Mouse (Mus musculus) brain, adult 2 months (tissue): Measurements from ENCODE around the gene Jmjd6.

Source experiments
- DNase-seq: peaks from one replicate; pipeline ENCODE4 v3.0.0; 2011; ENCODE audit warnings: low read depth, low spot score

Gene Jmjd6

DNA sequence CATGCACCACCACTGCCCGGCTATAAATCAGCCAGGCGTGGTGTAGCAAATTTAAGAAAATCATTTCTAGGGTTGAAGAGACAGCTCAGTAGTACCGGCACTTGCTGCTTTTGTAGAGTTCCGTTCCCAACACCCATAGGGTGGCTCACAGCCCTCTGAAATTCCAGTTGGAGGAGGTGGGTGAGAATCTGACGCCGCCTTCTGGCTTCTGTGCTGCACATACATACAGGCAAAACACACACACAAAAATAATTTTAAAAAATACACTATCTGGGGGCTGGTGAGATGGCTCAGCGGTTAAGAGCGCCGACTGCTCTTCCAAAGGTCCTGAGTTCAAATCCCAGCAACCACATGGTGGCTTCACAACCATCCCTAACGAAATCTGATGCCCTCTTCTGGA is 19.4 kb downstream of the Jmjd6 start:
- DNase-seq = peak; percentile 77

DNA sequence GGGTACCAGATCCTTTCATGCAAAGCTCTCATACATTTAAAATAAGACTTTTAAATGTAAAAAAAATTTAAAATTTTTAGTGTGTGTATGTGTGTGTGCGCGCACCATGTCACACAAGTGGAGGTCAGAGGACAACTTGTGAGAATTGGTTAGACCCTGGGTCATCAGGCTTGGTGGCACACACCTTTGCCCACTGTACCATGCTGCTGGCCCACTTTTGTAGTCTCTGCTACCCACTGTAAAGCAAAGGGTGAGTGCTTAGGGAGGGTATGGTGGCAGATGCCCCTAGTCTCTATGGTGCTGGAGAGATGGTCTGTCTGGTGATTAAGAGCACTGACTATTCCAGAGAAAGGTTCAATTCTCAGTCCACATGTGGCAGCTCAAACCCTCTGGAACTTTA is 20.0 kb downstream of the Jmjd6 start:
- DNase-seq = no peak

DNA sequence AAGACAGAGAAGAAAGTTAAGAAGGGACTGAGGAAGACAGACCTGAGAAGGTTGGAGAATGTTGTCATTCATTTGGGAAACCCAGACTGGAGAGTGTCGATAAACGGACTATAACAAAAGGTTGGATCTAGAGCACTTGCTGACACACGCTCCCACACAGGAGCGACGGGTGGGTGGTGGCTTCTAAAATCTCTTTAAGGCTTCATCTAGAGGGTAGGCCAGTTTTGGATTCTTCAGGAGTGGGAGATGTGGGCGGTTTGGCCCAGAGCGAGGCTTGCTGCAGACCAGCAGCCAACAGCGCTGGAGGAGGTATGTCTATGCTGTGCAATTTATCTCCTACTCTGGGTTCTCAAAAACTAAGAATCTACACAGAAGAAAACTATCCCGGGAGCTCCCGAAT is 20.6 kb downstream of the Jmjd6 start:
- peak; percentile 68 for DNase-seq

DNA sequence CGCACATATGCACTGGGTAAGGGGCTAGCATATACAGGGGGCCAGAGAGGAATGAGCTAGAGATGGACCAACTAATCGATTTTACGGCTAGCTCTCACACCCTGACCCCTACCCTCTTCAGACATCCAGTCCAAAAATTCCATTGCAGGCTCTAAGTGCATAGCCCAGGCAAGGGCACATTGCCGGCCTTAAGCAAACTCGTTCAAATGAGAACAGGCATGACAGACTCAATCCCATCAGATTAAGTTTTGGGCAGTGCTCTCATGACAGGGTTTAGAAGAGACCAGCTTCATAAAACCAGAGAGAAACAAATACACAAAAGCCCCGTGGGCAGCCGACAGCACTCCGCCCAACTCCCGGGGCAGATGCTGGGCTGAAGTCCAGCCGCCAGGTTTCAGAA is 21.0 kb downstream of the Jmjd6 start:
- DNase-seq = no peak

DNA sequence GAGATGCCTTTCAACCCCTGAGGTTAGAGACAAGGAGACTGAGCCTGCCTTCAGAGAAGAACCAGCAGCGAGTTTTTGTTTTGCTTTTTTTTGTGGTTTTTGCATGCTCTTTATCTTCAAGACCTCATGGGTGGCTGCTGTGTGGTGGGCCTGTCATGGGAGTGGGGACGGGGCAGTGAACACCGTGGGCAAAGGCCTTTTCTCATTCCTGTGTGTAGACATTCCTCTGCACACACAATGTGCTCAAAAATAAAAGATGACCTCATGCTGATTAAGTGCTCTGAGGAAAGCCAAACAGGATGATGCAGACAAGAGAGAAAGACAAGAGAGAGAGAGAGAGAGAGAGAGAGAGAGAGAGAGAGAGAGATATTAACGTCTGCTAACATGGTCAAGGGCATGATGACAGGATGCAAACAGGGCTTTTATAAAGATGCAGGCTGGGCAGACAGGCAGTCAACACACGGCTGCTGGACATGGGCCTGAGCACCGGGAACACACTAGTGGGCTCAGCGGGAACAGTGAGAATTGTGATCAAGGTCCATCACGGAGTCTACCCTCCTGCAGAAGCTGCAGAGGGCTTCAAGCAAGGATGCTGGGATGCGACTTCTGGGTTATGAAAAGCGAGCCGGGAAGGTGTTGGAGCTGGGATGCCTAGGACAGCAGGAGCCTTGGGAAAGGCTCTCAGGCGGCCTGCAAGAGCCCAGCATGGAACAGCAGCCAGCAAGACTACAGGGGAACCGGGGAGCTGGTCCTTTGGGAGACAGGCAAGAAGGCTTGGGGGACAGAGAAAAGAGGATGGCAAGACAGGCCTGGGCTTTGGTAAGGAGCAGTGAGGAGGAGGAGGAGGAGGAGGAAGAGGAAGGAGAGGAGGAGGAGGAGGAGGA is 21.9 kb downstream of the Jmjd6 start:
- DNase-seq = peak; percentile 44

DNA sequence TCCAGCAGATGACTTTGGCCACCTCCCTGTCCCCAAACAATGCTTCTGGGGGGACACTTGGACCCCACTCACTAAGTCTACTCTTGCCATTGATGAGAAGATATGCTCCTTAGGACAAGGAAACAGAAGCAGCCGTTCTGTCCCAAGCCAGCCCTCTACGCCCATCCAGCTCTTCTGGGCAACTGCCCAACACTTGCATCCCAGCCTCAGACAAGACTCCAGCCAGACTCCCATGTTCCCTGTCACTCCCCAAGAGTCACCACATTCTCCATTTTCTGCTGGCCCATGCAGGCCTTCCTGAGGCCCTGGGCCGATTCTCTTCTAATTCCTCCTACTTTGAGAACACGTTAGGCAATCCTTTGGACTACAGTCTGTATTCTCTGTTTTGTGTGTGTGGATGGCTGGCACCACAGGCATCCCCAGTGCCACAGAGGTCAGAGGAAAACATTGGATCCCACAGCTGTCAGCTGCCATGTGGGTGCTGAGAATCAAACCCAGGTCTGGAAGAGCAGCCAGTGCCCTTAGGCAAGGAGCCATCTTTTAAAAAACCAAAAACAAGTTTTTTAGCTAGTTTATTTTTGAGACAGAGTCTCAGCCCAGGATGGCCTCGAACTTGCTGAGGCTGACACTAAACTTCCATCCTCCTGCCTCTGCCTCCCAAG is 23.2 kb downstream of the Jmjd6 start:
- no peak for DNase-seq

DNA sequence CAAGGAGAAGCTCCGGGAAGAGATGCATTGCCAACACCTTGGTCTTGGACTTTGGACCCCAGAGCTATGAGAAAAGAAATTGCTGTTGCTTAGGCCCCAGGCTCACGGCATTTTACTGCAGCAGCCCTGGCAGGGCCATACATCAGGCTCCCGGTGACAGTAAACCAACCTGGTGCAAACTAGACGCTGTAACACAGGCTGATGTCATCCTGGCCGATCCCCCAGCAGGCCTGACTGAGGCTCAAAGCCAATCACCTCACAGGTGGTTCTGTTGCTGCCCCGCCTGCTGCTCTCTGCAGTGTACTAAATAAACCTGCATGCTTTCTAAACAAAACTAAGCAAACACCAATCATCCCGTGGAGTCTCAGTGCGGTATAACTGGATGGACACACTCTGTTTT is 24.5 kb downstream of the Jmjd6 start:
- peak; percentile 58 for DNase-seq

DNA sequence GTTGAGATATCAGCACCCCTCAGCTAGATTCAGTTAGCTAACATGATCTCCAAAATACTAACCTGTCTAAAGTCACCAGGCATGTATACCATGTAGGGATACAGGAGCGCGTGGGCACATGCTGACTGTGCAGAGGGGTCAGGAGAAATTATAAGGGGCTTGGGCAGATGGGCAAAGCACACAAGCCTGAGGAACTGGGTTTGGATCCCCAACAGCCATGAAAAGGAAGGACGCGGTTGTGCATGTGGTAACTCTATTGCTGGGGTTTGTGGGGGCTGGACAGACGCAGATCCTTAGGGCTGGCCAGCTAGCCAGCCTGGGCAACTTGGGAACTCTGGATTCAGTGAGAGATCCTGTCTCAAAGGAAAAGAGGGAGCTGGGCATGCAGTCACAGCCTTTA is 25.7 kb downstream of the Jmjd6 start:
- no peak for DNase-seq

DNA sequence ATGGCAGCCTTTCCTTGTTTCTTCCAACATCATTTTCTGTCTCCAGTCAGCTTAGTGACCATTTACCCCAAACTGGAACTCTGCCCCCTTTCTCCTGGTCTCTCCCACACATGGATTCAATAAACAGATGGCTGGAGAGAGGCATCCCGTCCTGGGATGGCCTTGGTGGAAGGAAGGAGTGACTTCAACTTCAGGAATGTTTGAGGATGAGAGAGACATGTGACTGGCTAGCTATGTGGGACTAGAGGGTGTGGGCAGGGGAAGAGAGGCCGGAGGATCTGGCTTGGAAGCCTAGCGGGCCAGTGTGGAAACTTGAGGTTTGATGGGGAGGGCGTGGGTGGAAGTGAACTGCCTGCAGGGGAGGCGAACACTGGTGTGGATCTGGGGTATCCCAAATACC is 26.5 kb downstream of the Jmjd6 start:
- DNase-seq = no peak

DNA sequence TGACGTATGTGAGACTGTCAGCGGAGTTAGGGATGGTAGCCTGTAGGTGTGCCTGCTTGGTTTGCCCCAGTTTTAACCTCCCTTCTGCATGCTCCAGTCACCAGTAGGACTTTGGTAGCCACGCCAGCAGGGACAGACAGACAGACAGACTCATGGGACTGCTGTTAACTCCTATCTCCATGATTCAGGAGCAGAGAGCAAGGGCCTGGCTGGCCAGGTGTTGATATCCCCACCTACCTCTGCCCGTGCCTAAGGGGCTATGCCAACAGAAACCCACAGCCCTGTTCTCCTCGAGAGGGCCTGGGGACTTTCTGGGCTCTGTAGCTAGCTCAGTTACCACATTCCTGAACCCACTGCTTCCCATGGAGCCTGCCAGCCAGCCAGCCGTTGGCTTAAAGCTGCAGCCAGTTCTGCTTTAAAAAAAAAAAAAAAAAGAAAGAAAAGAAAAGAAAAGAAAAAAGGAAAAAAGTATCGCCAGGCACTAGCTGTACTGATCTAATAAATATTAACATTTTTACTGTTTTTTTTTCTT is 28.3 kb downstream of the Jmjd6 start:
- DNase-seq = no peak

DNA sequence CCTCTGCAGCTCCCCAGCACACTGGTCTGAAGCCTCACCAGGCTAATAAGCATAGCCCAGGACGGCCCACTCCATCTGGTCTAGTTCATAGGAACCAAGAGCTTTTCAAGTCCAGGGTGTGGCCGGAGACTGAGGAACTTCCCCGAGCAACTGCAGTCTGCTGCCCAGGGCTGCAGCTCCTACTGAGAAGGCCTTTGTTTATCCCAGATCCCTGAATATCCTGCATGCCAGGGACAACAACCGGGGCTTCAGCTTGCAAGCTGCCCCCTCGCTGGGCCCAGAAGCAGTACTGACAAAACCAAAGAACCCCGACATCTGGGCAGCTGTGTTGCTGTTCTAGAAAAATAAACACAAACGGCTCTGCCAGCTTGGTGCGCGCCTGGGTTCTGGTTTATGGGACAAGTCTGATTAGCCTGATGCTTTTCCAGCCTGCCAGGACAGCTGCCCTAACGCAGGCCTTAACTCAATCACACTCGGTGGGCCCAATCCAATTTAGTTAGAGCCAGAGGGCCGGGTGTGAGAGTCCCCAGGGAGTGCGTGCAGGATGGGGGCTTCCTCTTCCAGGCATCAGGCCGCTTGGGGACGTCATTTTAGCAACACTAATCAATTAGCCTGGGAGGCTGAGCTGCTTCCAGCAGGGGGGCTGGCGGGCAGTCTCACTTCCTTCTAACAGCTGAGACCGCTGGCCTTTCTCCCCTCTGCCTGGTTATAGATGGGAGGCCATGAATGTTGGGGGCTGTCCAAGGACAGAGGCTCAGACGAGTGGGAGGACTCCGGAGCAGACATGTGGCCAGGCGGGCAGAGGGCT is 29.0 kb downstream of the Jmjd6 start:
- DNase-seq = no peak

DNA sequence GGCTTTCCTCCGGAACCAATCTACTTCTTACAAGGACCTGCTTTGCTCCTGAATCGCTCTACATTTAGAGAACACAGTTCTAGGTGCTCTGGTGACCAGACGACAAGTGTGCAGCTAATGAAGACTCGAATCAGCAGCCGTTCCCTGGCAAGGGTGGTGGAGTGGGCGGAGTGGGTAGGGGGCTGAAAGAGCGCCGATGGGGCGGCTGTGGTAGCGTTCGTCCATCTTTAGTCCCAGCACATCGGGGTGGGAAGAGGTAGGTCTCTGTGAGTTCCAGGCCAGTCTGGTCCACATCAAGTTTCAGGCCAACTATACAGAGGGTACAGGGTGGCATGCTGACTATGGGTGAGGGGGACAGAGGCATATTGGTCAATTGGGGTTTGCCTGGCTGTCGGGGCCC is 29.6 kb downstream of the Jmjd6 start:
- no peak for DNase-seq

DNA sequence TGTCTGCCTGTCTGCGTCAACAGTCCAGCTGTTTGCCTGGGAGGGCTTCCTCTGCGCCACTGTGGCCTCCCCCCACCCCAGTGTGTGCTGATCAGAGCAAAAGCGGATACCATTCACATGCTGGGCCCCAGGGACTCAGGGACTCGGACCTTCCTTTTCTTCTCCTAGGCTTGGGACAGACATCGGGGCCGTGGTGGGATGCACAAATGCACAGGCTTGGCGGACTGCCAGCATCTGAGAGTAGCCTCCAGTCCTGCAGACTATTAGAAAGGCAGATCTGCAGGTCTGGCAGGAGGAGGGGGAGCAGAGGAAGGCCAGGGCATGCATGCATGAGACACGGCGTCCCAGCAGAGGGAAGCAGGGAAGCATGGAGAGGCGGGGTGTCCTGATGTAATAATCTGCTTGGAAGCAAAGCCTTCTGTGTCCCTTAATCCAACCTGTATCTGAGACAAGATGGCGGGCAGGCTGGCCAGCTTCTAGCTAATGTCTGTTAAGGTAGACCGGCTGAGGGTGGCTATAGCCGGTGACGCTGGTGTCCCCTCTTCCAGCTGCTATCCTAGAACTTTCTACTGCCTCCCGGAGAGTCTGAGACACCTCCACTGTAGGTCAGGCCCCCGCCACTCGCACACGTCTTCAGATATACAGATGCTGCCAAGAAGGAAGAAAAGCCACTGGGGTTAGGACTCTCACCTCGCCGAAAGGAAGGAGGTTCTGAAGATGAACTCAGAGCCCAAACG is 30.3 kb downstream of the Jmjd6 start:
- DNase-seq = no peak

DNA sequence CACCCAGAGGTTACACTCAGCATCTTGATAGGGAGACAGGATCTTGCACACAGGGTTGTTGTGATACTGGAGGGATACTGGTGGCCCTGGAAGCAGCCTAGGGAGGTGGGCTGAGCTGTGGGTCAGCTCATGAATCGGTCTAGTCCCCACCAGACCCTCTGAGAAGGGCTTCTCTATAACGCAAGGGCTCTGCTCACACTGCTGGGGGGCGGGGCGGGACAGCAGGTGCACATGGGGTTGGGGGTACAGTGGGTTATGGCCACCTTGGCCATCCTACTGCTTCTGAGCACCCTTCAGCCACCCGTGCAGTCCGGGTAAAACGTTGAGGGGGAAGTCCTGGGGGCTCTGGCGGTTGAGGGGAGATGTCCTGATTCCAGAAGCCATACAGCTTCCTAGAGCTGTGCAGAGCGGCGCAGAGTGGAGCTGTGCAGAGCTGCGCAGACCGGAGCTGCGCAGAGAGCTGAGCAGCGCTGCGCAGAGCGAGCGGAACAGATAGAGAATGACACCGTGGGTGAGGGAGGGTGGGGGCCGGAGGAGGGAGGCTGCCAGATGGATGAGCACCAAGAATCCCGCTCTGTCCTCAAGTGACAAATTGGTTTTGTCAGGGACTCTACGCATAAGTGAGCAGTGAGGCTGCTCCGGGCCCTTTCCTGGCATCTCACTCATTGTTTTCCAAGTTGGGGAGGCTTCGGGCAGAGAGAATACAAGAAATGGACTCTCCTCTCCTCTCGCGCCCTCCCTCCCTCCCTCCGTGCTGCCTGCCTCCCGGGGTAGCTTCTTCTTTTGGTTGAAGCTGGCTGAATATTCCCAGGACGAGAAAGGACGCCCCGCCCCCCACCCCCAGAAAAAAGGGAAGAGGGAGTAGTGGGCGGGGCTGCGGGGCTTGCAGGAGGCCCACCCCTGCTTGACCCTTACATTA is 32.0 kb downstream of the Jmjd6 start:
- DNase-seq = peak; percentile 97

DNA sequence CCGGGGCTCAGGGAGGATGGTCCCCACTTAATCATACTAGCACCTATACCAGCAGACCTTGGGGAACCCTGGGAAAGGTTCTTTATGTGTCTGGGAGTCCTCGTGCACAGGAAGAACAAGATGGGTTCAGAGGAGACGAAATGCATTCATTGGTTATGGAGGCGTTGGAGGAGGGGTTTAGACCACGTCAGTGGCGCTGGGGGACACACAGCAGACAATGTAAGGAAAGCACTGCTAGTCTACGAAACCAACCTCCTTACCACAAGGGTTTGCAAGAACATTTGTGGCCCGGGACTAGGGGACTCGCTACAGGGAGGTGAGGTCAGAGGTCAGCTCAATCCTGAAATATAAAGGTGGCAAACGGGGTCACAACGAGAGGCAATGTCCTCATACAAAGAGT is 32.7 kb downstream of the Jmjd6 start:
- DNase-seq = peak; percentile 57

DNA sequence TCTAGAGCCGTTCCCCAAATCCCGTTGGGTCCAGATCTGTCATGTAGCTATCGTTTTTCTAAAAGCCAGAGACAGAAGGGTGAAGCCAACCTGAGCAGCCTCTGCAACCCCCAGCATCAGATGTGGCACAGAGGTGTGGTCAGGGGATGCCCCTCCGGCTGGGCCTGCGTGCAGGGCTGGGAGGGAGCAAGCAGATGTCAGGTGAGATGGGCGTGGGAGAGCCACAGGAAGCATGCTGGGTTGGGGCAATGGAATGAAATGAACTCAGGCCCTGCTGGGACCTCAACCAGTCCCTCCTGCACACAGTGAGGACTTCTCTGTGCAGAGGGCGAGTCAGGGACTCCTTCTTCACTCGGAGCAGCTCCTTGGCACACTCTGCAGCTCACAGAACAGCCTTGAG is 33.7 kb downstream of the Jmjd6 start:
- DNase-seq = no peak

DNA sequence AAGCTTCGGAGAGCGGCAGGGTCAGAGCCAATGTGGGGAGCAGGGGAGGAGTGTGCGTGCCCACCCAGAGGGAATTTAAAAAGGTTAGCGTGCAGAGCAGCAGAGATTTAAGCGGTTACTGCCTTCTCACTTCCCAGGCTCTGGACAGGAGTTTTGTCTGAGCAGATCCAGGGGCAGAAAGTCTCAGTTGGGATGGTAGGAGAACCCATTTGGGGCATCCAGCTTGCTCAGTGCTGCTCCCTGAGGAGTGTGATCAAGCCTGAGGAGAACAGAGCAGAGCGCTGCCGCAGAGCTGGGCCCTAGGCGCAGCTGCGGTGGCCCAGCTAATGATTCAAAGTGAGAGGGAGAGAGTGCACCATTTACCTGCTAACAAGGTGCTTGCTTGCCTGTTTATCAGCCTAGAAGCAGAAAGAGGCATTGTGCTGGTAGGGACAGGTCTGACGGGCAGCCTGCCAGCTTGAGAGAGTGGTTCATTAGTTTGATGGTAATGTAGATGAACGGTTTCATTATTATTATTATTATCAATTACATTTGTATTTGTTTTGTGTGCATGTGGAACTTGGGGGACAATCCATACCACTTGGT is 34.3 kb downstream of the Jmjd6 start:
- DNase-seq = no peak

DNA sequence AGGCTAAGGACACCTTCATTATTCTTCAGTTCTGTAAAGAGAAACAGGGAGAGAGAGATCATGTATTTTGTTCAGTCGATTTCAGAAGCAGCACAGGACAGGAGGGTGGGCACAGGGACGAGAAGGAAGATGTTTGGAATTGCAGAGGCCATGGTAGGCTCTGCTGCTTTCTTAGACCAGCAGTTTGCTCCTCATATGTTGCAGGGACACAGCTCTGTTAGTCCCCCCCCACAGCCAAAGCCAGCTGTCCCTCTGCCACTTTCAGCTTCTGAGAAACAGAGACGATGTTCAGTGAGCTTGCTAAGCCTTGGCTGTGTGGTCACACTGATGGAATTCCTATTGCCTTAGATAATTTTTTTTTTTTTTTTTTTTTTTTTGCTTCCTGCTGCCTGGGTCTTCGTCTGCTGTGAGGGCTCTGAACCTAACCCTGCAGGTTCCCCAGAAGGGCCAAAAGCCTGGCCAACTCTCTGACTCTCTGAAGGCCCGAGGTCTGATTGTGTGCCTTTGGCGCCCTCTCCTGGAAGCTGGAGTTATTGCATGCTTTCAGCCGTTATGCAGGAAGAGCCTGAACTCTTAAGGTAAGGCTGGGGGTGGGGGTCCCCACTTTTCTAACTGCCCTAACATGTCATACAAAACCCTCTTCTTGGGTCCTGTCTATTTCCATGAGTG is 35.2 kb downstream of the Jmjd6 start:
- peak; percentile 93 for DNase-seq

DNA sequence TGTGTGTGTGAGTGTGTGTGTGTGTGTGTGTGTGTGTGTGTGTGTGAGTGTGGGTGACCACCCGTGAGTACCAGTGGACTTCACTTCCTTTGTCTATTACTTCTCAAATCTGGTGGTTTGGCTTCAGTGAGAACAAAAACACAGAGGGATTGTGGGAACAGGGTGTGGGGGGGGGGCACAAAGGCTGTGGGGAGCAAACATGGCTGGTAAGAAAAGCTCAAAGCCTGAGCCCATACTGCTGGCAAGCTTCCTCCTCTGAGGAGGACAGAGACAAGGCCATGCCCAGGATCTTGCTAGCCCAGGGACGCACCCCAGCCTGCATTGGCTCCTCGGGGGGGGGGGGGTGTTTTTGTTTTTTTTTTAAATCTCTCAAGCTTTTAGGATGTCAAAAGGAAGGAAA is 35.7 kb downstream of the Jmjd6 start:
- no peak for DNase-seq
